Mouse (Mus musculus) liver, postnatal 0 days (tissue): ENCODE measurements at regions not wholly inside any gene's neighbourhood (a gene's known extent, or its start where the extent isn't known, plus 50 kb on each side); places are given as distances from the start of the nearest gene placed in this dataset.

ENCODE experiments used
- ATAC-seq: fragments of 200-750 bp; cut with Nextera tagmentation; 2 replicates; pipeline ENCODE4 v1.8.0; 2017; ENCODE audit warnings: mild to moderate bottlenecking, moderate library complexity
- DNase-seq: peaks from one replicate; pipeline ENCODE4 v3.0.0-alpha.2; 2016
- H3K27ac ChIP-seq: fragments of 300-500 bp; sonication (generic); 2 replicates; pipeline ENCODE4 v1.5.1; 2014; ENCODE audit warnings: antibody characterized with exemption, moderate library complexity, mild to moderate bottlenecking, low read depth
- H3K27me3 ChIP-seq: fragments of 300-500 bp; sonication (generic); 2 replicates; pipeline ENCODE4 v1.6.1; 2014; ENCODE audit warnings: low read length, control low read depth, mixed read lengths; ENCODE audit not compliant: insufficient read depth
- H3K36me3 ChIP-seq: fragments of 300-500 bp; sonication (generic); replicated peaks from 2 replicates; pipeline ENCODE4 v1.6.1; 2014; ENCODE audit warnings: mild to moderate bottlenecking, control low read depth, low read length, moderate library complexity, mixed read lengths; ENCODE audit not compliant: insufficient read depth
- H3K4me1 ChIP-seq: fragments of 300-500 bp; sonication (generic); 2 replicates; pipeline ENCODE4 v1.6.1; 2014; ENCODE audit warnings: antibody characterized with exemption, mild to moderate bottlenecking, control low read depth; ENCODE audit not compliant: insufficient read depth
- H3K4me2 ChIP-seq: fragments of 300-500 bp; sonication (generic); 2 replicates; pipeline ENCODE4 v1.6.1; 2014; ENCODE audit warnings: low read depth, mild to moderate bottlenecking, low read length, moderate library complexity, mixed read lengths
- H3K4me3 ChIP-seq: fragments of 300-500 bp; sonication (generic); 2 replicates; pipeline ENCODE4 v1.5.1; 2014; ENCODE audit warnings: low read depth, low read length
- H3K9ac ChIP-seq: fragments of 300-500 bp; sonication (generic); replicated peaks from 2 replicates; pipeline ENCODE4 v1.6.1; 2014; ENCODE audit warnings: mild to moderate bottlenecking, moderate library complexity
- H3K9me3 ChIP-seq: fragments of 300-500 bp; sonication (generic); 2 replicates; pipeline ENCODE4 v1.6.1; 2016; ENCODE audit warnings: mild to moderate bottlenecking, control low read depth, low read length, mixed read lengths
- CTCF ChIP-seq: sonication (generic); IDR thresholded peaks from 2 replicates; pipeline ENCODE4 v1.5.1; 2016; ENCODE audit warnings: antibody characterized with exemption, low read depth
- EP300 ChIP-seq: IDR thresholded peaks from 2 replicates; pipeline ENCODE4 v1.6.1; 2016; ENCODE audit warnings: antibody characterized with exemption, low read depth, mild to moderate bottlenecking
- WGBS: fragments of 180-500 bp; shearing (Covaris S2); extraction: QIAGEN DNeasy Blood & Tissue Kit; methylation state at CpG from one replicate; pipeline ENCODE4 v1.1.7; 2014; ENCODE audit not compliant: insufficient replicate concordance; 5-methylcytosine and 5-hydroxymethylcytosine counted together

DNA sequence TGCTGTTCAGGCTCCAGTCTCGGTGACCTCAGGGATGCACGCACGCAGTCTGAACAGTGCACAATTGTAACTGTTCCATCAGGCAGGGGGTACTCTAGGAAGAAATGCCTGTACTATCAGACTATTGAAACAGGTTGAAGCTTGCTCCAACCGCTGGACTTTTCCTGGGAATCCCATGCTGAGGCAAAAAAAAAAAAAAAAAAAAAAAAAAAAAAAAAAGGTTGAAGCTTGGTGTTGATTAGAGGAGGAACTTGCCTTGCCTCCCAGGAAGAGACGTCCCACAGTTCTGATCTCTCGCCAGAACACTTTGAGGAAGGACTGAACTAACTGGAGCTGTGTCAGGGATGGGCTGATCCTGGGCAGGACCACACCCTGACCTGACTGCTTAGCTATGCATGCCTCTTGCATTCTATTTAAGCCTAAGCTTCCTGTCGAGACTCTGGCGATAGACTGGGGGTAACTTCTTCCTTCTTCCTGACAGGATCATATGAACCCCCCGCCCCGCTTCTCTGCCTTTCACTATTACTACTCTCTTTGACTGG lies 341.6 kb downstream of the Diras2 start:
- H3K4me3 ChIP-seq: no peak overlapping the region
- no peak for DNase-seq
- 63% methylated on average over 10 of the region's 10 CpGs for WGBS
- no peak for TF ChIP-seq CTCF
- no peak for TF ChIP-seq EP300
- no peaks in the 10 kb centered on the region for H3K36me3 ChIP-seq
- H3K27me3 ChIP-seq: no peaks in the 10 kb centered on the region
- H3K9me3 ChIP-seq: no peaks in the 10 kb centered on the region
- no peak overlapping the region for H3K27ac ChIP-seq
- H3K4me2 ChIP-seq: no peak overlapping the region
- ATAC-seq: no peak
- peaks cover 14% of the 10 kb centered on the region for H3K4me1 ChIP-seq
- H3K9ac ChIP-seq: no peak overlapping the region

DNA sequence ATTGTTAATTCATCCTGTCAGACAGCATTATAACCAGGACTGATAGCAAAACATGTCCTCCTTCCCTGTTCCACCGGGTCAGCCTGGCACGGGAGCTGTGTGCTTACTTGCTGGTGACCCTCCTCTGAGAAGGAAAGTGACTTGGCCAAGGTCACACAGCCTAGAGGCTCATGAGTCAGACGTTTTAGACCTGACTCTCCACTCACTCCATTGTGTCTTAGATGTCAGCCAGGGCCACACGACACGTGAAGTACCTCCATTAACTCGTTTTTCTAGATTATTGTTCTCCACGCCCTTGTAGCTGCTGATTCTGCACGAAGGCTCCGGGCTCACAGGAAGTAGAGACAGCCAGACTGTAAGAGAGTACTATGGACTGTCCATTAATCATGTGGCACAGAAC lies 340.8 kb downstream of the Diras2 start:
- Histone ChIP-seq H3K27ac (no peak overlapping the region), H3K9ac (no peak overlapping the region), H3K9me3 (no peaks in the 10 kb centered on the region), H3K4me2 (no peak overlapping the region), H3K36me3 (no peaks in the 10 kb centered on the region), H3K4me3 (no peak overlapping the region), H3K4me1 (peaks cover 14% of the 10 kb centered on the region), H3K27me3 (no peaks in the 10 kb centered on the region)
- ATAC-seq: no peak
- WGBS: 52% methylated on average over 9 of the region's 9 CpGs
- no peak for DNase-seq
- TF ChIP-seq EP300 (no peak), CTCF (no peak)

DNA sequence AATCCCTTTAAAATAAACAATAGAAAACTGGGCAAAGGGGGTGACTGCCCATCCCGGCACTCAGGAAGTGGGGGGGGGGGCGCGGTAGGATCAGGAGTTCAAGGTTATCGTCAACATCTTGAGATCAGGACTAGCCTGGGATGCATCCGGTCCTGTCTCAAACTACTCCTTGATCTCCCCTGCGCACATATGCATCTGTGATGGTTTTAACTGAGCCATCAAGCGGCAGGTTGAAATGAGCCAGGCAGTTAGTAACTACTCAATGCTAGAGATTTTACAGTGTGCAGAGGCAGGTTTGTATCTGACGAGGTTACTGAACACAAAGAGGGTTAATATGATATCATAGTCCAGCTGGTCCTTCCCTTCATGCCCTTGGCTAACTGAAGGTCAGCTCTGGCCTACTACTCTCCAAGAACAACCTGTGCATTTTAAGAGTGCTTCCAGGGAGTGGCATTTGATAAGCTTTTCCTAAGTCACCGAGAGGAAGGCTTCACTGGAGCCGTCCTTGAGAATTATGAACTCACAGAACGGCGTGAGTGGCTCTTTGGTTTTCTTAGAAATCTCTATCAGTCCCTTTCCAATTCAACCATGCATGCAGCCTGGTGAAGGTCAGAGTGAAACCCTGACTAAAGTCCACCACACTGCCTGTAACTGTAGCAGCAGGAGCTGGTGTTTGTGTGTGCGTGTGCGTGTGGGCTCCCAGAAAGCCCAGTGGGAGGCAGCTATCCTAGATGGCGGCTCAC lies 340.1 kb downstream of the Diras2 start:
- 70% methylated on average over 15 of the region's 15 CpGs for WGBS
- Histone ChIP-seq H3K4me3 (no peak overlapping the region), H3K27ac (no peak overlapping the region), H3K36me3 (no peaks in the 10 kb centered on the region), H3K4me2 (no peak overlapping the region), H3K4me1 (peaks cover 14% of the 10 kb centered on the region), H3K9ac (no peak overlapping the region), H3K27me3 (no peaks in the 10 kb centered on the region), H3K9me3 (no peaks in the 10 kb centered on the region)
- TF ChIP-seq EP300 (no peak), CTCF (no peak)
- DNase-seq (no peak), ATAC-seq (no peak)

DNA sequence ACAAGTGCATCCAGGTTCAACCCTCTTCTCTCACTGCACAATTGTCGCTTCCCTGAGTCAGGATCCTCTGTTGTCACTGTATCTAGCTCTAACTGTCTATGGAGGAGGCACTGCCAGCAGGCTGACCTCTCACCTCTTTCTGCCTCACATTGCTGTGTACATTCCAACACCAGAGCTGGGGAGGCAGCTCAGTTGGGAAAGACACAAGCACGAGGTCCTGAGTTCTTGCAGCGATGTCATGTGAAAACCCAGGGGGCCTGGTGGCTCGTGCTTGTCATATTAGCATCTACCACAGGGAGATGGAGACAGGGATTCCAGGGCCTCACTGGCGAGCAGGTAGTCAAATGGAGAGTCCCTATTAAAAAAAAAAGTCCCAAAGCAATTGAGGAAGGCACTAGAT lies 334.2 kb downstream of the Diras2 start:
- Histone ChIP-seq H3K4me2 (no peak overlapping the region), H3K9ac (no peak overlapping the region), H3K36me3 (no peaks in the 10 kb centered on the region), H3K27me3 (no peaks in the 10 kb centered on the region), H3K4me1 (peaks cover 6% of the 10 kb centered on the region), H3K9me3 (no peaks in the 10 kb centered on the region), H3K4me3 (no peak overlapping the region), H3K27ac (no peak overlapping the region; the same call in 1 of the 2 replicates)
- 60% methylated on average over 5 of the region's 5 CpGs for WGBS
- peak; percentile 49 for DNase-seq
- peak; percentile 89 for ATAC-seq
- TF ChIP-seq EP300 (no peak), CTCF (no peak)

DNA sequence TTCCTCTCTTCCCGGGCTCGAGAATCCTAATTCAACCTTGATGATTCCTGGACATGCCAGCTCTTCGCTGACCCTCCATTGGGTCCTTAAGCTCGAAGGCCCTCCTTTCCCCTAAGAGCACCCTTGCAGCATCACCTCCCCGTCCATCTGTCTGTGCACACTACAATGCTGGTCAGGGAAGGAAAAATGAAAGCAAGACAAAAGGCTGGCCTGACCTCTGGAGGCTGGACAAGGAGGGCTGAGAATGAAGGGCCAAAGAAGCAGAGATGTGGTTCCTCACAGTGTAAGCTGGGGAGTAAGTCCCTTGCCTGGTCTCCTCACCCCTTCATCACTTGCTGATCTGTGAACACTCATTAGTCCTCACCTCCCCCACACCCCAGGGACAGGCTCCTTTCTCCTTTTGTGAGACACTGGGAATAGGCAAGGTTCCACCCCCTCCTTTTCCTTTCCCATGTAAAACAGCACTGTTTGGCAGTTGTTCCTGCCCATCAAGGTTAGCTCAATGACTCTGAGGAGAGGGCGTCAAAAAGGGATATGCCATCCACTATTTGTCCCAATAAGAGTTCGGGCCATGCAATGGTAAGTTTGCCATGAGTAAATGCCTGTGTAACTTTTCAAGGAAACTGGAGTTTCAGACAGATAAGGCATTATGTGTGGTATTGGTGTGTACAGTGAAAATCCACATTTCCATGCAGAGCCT lies 332.3 kb downstream of the Diras2 start:
- TF ChIP-seq CTCF (peak; percentile 35), EP300 (no peak)
- Histone ChIP-seq H3K36me3 (no peaks in the 10 kb centered on the region), H3K4me1 (peaks cover 6% of the 10 kb centered on the region), H3K9ac (no peak overlapping the region), H3K4me2 (no peak overlapping the region), H3K9me3 (no peaks in the 10 kb centered on the region), H3K4me3 (no peak overlapping the region), H3K27me3 (no peaks in the 10 kb centered on the region), H3K27ac (no peak overlapping the region)
- no peak for ATAC-seq
- WGBS: 79% methylated on average over 7 of the region's 7 CpGs
- no peak for DNase-seq

DNA sequence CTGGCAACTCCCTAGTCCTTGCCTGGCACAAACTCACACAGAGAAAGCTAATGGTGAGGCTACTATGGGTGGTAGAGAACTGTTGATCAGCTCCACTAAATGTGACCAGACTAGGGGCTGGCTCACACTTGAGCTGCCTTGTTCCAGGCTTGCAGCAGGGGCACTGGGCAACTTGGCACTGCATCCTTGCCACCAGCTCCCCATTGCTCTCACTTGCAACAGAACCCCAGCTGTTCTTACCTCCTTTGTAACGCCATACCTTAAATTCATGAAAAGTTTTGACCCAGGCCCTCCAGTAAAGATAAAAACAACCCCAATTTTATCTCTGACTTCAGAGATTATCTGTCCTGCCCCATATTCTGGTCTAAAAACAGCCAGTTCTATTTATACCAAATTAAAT lies 328.7 kb downstream of the Diras2 start:
- WGBS: 58% methylated on average over 1 of the region's 1 CpGs
- no peaks in the 10 kb centered on the region for H3K27me3 ChIP-seq
- H3K4me2 ChIP-seq: no peak overlapping the region
- H3K9ac ChIP-seq: no peak overlapping the region
- no peak for TF ChIP-seq CTCF
- no peak for TF ChIP-seq EP300
- ATAC-seq (no peak), DNase-seq (no peak)
- H3K4me1 ChIP-seq: peaks cover 2% of the 10 kb centered on the region; the same call in 1 of the 2 replicates
- H3K36me3 ChIP-seq: no peaks in the 10 kb centered on the region
- H3K4me3 ChIP-seq: no peak overlapping the region
- no peaks in the 10 kb centered on the region for H3K9me3 ChIP-seq
- no peak overlapping the region for H3K27ac ChIP-seq
